Mouse (Mus musculus) intestine, embryonic 15.5 days (tissue): ENCODE data around the gene Dync1i2. TPM values are rescaled to one million over a fixed set of nuclear protein-coding genes. Genes with fewer than 3 reads are reported as not detected.

Experiments
- ATAC-seq: fragments of 200-750 bp; cut with Nextera tagmentation; 2 replicates; pipeline ENCODE4 v1.8.0; 2017; ENCODE audit warnings: moderate TSS enrichment, moderate library complexity
- H3K27ac ChIP-seq: fragments of 300-500 bp; sonication (generic); 2 replicates; pipeline ENCODE4 v1.5.1; 2015; ENCODE audit warnings: mild to moderate bottlenecking, inconsistent platforms
- H3K27me3 ChIP-seq: fragments of 300-500 bp; sonication (generic); replicated peaks from 2 replicates; pipeline ENCODE4 v1.6.1; 2015; ENCODE audit warnings: inconsistent platforms
- H3K36me3 ChIP-seq: fragments of 300-500 bp; sonication (generic); 2 replicates; pipeline ENCODE4 v1.6.1; 2015; ENCODE audit warnings: inconsistent platforms
- H3K4me1 ChIP-seq: fragments of 300-500 bp; sonication (generic); replicated peaks from 2 replicates; pipeline ENCODE4 v1.6.1; 2015; ENCODE audit warnings: inconsistent platforms
- H3K4me2 ChIP-seq: fragments of 300-500 bp; sonication (generic); replicated peaks from 2 replicates; pipeline ENCODE4 v1.6.1; 2015; ENCODE audit warnings: mild to moderate bottlenecking, inconsistent platforms
- H3K4me3 ChIP-seq: fragments of 300-500 bp; sonication (generic); replicated peaks from 2 replicates; pipeline ENCODE4 v1.5.1; 2015; ENCODE audit warnings: inconsistent platforms
- H3K9ac ChIP-seq: fragments of 300-500 bp; sonication (generic); 2 replicates; pipeline ENCODE4 v1.6.1; 2015; ENCODE audit warnings: inconsistent platforms
- H3K9me3 ChIP-seq: fragments of 300-500 bp; sonication (generic); 2 replicates; pipeline ENCODE4 v1.6.1; 2016; ENCODE audit warnings: inconsistent platforms
- WGBS: fragments of 180-500 bp; shearing (Covaris S2); methylation state at CpG from one replicate; pipeline ENCODE4 v1.1.7; 2015; 5-methylcytosine and 5-hydroxymethylcytosine counted together
- polyA plus RNA-seq: library from polyadenylated mRNA; unstranded; fragments of >200 nt; fragmentation: Nextera tagmentation; extraction: Ambion mirVana; gene quantifications from 2 replicates; pipeline ENCODE4 v1.2.1, GENCODE M21; 2015

Gene Dync1i2
- 71.4 and 83.5 TPM in 2 replicates for polyA plus RNA-seq

GRCm38 (mm10) chr2:71211591-71212359 lies at the start of gene Dync1i2:
Gene Dync1i2 (plus strand): TSS chr2:71211706.
- peak within 1 kb of the TSS; percentile 83 for H3K27ac ChIP-seq
- peak within 1 kb of the TSS; percentile 96 for H3K4me3 ChIP-seq
- H3K4me1 ChIP-seq, result peaks cover 3% of the 10 kb centered on the region; the same call in 1 of the 2 replicates
- H3K9me3 ChIP-seq, result no peaks in the 10 kb centered on the region
- no peaks in the 10 kb centered on the region for H3K27me3 ChIP-seq
- H3K36me3 ChIP-seq, result no peaks in the 10 kb centered on the region
- peak within 1 kb of the TSS; percentile 56 for H3K4me2 ChIP-seq
- H3K9ac ChIP-seq, result peak within 1 kb of the TSS; percentile 93
- ATAC-seq, result peak; percentile 100
- under 1% methylated on average over 57 of the region's 57 CpGs for WGBS

- Histone ChIP-seq H3K27ac (no peak overlapping the region), H3K36me3 (no peaks in the 10 kb centered on the region), H3K9ac (no peak overlapping the region), H3K4me3 (no peak overlapping the region), H3K4me2 (no peak overlapping the region), H3K27me3 (no peaks in the 10 kb centered on the region), H3K4me1 (no peaks in the 10 kb centered on the region), H3K9me3 (no peaks in the 10 kb centered on the region)
- ATAC-seq, result no peak
- 82% methylated on average over 25 of the region's 25 CpGs for WGBS
Measured at GRCm38 (mm10) chr2:71162831-71163621, 48.5 kb upstream of the Dync1i2 start.

DNA sequence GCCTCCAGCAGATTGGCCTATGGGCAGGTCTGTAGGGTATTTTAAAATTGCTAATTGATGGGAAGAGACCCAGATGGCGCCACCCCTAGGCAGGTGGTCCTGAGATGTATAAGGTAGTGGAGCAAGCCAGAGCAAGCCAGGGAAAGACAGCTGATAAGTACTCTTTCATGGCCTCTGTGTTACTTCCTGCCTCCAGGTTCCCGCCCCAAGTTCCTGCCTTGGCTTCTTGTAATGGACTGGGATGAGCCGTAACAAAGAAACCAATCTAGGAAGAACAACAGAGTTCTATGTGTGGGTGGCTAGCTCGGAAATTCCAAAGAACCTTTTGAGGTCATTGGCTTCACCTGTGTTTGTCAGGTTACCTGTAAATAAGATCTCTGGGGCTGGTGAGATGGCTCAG lies 44.3 kb upstream of the Dync1i2 start:
- no peaks in the 10 kb centered on the region for H3K36me3 ChIP-seq
- no peaks in the 10 kb centered on the region for H3K9me3 ChIP-seq
- no peak overlapping the region for H3K27ac ChIP-seq
- no peaks in the 10 kb centered on the region for H3K4me1 ChIP-seq
- 81% methylated on average over 4 of the region's 4 CpGs for WGBS
- H3K4me2 ChIP-seq, result no peak overlapping the region
- no peaks in the 10 kb centered on the region for H3K27me3 ChIP-seq
- ATAC-seq, result no peak
- H3K4me3 ChIP-seq, result no peak overlapping the region
- H3K9ac ChIP-seq, result no peak overlapping the region

GRCm38 (mm10) chr2:71168461-71169021 lies 43.0 kb upstream of the Dync1i2 start:
- Histone ChIP-seq H3K4me2 (no peak overlapping the region), H3K36me3 (no peaks in the 10 kb centered on the region), H3K27ac (no peak overlapping the region), H3K9ac (no peak overlapping the region), H3K27me3 (no peaks in the 10 kb centered on the region), H3K4me1 (no peaks in the 10 kb centered on the region), H3K4me3 (no peak overlapping the region), H3K9me3 (no peaks in the 10 kb centered on the region)
- WGBS, result 45% methylated on average over 10 of the region's 10 CpGs
- ATAC-seq, result no peak

- Histone ChIP-seq H3K4me3 (no peak overlapping the region), H3K27me3 (no peaks in the 10 kb centered on the region), H3K4me1 (no peaks in the 10 kb centered on the region), H3K36me3 (no peaks in the 10 kb centered on the region), H3K27ac (no peak overlapping the region), H3K9me3 (no peaks in the 10 kb centered on the region), H3K4me2 (no peak overlapping the region), H3K9ac (no peak overlapping the region)
- ATAC-seq, result no peak
- WGBS, result 74% methylated on average over 3 of the region's 3 CpGs
Measured at GRCm38 (mm10) chr2:71173031-71173430, 38.5 kb upstream of the Dync1i2 start.

- Histone ChIP-seq H3K4me2 (no peak overlapping the region), H3K36me3 (no peaks in the 10 kb centered on the region), H3K4me1 (no peaks in the 10 kb centered on the region), H3K27ac (no peak overlapping the region), H3K9me3 (no peaks in the 10 kb centered on the region), H3K9ac (no peak overlapping the region), H3K27me3 (no peaks in the 10 kb centered on the region), H3K4me3 (no peak overlapping the region)
- no peak for ATAC-seq
- WGBS, result 60% methylated on average over 9 of the region's 9 CpGs
Measured at GRCm38 (mm10) chr2:71176329-71177249, 34.9 kb upstream of the Dync1i2 start.

DNA sequence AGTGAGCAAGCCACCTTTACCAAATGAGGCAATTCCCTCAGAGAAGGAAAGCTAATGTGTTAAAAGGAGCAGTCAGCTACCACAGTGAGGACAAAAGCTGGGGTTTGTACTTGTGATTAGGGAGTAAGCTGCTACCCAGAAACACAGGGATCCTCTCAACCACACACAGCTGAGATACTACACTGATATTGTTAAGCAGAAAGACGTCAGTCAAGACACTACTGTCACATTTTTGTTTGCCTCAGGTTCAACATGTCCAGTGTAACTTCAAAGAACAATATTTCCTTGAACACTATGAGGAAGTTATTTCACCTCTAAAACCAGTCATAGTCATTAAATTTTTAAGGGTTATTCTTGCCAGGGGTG lies 34.3 kb upstream of the Dync1i2 start:
- H3K9ac ChIP-seq, result no peak overlapping the region
- H3K9me3 ChIP-seq, result no peaks in the 10 kb centered on the region
- no peak overlapping the region for H3K4me3 ChIP-seq
- H3K27ac ChIP-seq, result no peak overlapping the region
- ATAC-seq, result no peak
- no peaks in the 10 kb centered on the region for H3K36me3 ChIP-seq
- no peaks in the 10 kb centered on the region for H3K27me3 ChIP-seq
- H3K4me1 ChIP-seq, result no peaks in the 10 kb centered on the region
- H3K4me2 ChIP-seq, result no peak overlapping the region
- WGBS, result 77% methylated on average over 1 of the region's 1 CpGs

DNA sequence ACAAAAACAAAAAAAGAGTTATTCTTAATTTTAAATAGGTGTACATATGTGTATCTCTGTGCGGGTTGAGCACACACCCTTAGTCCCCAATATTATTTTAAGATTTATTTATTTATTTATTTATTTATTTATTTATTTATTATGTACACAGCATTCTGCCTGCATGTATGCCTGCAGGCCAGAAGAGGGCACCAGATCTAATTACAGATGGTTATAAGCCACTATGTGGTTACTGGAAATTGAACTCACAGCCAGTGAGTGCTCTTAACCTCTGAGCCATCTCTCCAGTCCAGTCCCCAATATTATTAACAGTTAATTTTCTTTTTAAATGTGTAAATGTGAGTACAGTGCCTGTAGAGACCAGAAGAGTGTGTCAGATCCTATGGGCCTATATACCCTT lies 33.7 kb upstream of the Dync1i2 start:
- Histone ChIP-seq H3K4me2 (no peak overlapping the region), H3K9me3 (no peaks in the 10 kb centered on the region), H3K4me1 (no peaks in the 10 kb centered on the region), H3K9ac (no peak overlapping the region), H3K36me3 (no peaks in the 10 kb centered on the region), H3K4me3 (no peak overlapping the region), H3K27me3 (no peaks in the 10 kb centered on the region), H3K27ac (no peak overlapping the region)
- no peak for ATAC-seq
- 97% methylated on average over 1 of the region's 1 CpGs for WGBS

GRCm38 (mm10) chr2:71179716-71180115 lies 31.8 kb upstream of the Dync1i2 start:
- H3K4me1 ChIP-seq, result no peaks in the 10 kb centered on the region

DNA sequence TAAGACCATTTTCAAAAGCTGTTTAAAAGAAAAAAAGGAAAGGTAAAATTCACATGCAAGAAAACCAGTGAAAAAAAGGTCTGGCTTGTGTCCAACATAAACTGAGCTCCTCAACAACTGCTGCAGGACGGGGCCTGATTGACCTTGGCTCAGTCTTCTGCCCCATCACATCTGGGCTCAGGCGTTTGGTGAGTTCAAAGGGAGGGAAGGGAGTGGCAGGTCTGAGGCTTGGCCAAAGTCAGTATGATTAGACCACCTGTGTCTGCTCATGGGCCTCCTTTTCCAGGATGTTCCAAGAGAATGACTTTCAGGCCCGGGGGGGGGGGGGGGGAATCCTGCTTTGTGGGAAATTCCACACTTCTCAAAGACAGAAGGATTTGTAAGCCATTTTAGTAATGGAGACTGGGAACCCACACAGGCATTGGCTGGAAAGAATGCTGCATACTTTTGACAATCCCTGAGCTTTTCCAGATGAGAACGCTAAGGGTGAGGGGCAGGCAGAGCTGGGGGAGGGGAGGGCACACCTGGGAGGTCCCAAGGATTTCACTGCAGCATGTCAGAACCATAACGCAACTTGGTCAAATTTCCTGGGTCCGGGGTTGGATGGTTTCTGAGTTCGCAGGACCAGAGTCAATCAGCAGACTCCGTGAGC lies 30.8 kb upstream of the Dync1i2 start:
- Histone ChIP-seq H3K27me3 (no peaks in the 10 kb centered on the region), H3K9me3 (no peaks in the 10 kb centered on the region), H3K4me3 (no peak overlapping the region), H3K36me3 (no peaks in the 10 kb centered on the region), H3K27ac (no peak overlapping the region), H3K9ac (no peak overlapping the region), H3K4me1 (no peaks in the 10 kb centered on the region), H3K4me2 (no peak overlapping the region)
- 48% methylated on average over 8 of the region's 8 CpGs for WGBS
- ATAC-seq, result no peak; the same call in 1 of the 2 replicates

More at GRCm38 (mm10) chr2:71179716-71180115, 31.8 kb upstream of the Dync1i2 start:
- H3K27me3 ChIP-seq, result no peaks in the 10 kb centered on the region
- 78% methylated on average over 10 of the region's 10 CpGs for WGBS
- no peak overlapping the region for H3K4me2 ChIP-seq
- H3K27ac ChIP-seq, result no peak overlapping the region
- no peaks in the 10 kb centered on the region for H3K36me3 ChIP-seq
- H3K4me3 ChIP-seq, result no peak overlapping the region
- H3K9me3 ChIP-seq, result no peaks in the 10 kb centered on the region
- H3K9ac ChIP-seq, result no peak overlapping the region
- no peak for ATAC-seq

GRCm38 (mm10) chr2:71187950-71188349 lies 23.6 kb upstream of the Dync1i2 start:
- H3K9me3 ChIP-seq, result no peaks in the 10 kb centered on the region
- H3K4me3 ChIP-seq, result no peak overlapping the region
- H3K27me3 ChIP-seq, result no peaks in the 10 kb centered on the region
- H3K4me2 ChIP-seq, result no peak overlapping the region
- no peak overlapping the region for H3K27ac ChIP-seq
- no peak overlapping the region for H3K9ac ChIP-seq
- WGBS, result 72% methylated on average over 3 of the region's 3 CpGs
- ATAC-seq, result no peak
- no peaks in the 10 kb centered on the region for H3K36me3 ChIP-seq
- H3K4me1 ChIP-seq, result no peaks in the 10 kb centered on the region
